Mouse (Mus musculus): Measurements from ENCODE around the gene Fbxl17.

Gene Fbxl17

GRCm38 (mm10) chr17:63402741-63403681 lies 96.8 kb downstream of the Fbxl17 start:
- DNase-seq (ENCODE audit: low spot score): no peak

- no peak for DNase-seq (ENCODE audit: low spot score)
These were observed 97.6 kb downstream of the Fbxl17 start for GRCm38 (mm10) chr17:63402170-63402569.

DNA sequence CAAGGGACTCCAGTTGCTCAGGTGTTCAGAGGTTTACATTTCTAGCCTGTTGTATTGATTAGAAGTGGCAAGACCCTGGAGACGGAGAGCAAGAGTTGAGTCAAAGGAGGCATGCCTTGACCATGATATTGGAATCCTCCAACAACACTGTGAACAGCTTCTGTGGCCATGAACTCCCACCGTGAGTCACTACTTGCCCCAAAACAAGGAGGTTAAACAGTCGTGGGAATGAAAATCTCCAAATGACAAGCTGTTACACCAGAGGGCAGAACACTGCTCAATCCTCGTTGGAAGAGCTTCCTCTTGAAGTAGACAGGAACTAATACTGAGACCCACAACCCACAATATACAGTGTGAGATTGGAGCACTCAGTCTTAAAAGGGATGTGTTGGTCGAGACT lies 99.2 kb downstream of the Fbxl17 start:
- DNase-seq (ENCODE audit: low spot score): no peak

DNA sequence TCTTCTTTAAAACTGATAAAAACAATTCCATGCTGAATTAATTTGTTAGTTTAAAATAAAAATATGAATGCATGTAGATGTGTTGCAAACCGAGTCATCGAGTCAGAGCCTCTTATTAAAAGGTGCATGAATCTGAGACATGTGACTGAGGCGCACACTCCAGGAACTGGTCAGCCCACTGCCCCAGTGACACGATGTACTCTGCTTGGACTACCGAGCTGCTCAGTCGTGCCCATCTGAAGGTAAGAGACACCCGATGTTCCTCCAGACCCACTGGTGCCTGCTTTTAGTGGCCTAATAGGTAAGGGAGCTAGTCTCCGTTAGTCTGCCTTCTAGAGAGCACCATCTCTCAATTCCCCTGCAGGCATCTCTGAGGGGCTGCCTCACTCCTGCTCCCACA lies 100.0 kb downstream of the Fbxl17 start:
- no peak for DNase-seq (ENCODE audit: low spot score)

- DNase-seq (ENCODE audit: low spot score): no peak
These were observed 108.3 kb downstream of the Fbxl17 start for GRCm38 (mm10) chr17:63391506-63391905.

DNA sequence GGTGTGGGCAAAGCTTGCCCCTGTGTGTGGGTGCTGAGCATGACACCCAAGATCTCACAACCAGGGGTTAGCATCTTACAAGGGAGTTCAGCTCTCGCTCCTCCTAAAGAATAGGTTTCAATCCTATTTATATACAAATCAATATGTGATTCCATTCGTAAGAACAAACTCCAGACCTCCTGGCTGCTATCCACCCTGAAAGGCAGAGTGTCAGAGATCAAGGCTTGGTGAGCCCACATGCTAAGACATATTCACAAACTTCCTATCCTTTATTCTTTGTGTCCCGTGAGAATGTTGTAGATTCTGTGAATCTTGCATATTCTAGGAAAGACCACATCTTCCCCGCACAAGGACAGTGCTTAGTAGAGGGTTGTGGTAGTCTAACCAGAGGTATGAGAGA lies 108.9 kb downstream of the Fbxl17 start:
- no peak for DNase-seq (ENCODE audit: low spot score)

GRCm38 (mm10) chr17:63370977-63371376 lies 128.8 kb downstream of the Fbxl17 start:
- no peak for DNase-seq (ENCODE audit: low spot score)

DNA sequence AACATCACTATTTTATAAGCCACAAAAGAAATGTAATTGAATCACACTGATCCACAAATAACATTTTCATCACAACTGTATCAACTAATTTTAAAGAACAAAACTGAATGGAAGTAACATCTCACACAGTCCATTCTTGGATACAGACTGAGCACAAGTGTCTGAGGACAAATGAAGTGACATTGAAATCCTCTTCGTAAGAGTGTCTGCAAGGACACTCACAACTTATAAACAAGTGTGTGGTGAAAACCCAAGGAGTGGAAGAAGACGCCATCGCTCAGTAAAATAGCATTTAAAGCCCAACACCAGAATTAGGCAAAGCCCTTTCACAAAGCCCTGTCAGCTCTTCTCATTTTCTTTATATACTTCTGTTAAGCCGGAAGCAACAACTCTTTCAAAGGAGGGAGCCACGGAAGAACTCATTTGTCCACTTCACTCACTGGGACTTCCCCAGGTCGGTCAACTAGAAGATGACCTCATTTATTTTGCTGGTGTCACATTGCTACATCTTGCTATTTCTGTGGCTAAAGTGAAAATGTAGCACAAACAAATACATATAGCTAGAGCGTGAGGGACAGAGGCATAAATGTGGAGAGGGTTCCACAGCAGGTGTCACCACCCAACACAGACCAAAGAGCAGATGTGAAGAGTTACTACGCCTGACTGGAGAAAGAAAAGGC lies 130.0 kb downstream of the Fbxl17 start:
- DNase-seq (ENCODE audit: low spot score): no peak

- no peak for DNase-seq (ENCODE audit: low spot score)
These were observed 132.3 kb downstream of the Fbxl17 start for GRCm38 (mm10) chr17:63367476-63367875.

DNA sequence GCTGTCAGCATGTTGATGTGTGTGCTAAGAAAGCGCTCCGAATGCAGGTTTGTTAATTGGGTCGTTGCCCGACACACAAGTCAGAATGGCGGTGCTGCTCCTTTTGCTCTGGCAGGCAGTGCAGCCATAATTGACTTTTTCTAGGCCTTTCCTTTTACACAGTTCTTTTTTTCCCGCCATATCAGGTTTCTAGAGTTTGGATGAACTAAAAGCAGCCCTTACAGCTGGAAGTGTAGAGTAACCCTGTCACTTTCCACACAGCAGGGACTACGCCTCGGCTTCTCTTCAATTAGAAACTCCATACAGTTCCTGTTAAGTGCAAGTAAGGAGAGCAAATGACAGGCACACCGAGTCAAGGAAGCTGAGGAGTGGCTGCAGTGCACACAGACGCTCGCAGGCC lies 133.8 kb downstream of the Fbxl17 start:
- DNase-seq (ENCODE audit: low spot score): no peak

DNA sequence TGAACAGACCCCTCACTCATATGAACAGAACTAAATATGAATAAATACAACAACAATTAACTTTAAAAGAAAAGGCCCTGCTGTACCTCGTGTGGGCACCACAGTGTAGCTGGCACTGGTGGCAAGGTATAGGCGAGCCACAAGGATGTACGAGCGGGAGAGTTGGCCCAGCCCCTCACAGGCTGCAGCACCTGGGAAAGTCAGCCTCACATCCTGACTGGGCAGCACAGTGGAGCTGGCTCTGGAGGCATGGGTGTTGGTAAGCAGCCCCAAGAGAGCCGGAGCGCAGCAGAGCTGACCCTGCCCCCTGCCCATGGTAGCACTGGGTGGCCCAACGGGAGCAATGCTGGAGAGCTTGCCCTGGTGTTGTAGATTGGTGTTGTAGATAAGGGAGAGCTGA lies 135.2 kb downstream of the Fbxl17 start:
- no peak for DNase-seq (ENCODE audit: low spot score)

DNA sequence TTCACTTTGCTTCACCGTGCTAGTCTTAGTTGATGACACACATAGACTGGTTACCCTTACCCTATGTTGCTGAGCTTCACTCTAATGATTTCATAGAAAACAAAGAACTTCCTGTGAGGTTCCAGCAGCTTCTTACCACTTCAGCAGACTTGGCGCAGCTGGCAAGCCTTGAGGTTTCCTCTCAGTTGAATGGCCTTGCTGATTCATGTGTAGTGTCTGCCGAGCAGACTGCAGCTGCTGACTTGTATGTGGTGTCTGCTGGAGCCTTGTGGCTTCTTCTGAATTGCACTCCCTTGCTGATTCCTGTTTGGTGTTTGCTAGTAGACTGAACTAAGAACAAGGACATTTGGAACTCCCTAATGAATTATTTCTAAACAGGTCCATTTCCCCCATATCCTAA lies 137.6 kb downstream of the Fbxl17 start:
- no peak for DNase-seq (ENCODE audit: low spot score)

GRCm38 (mm10) chr17:63361679-63362078 lies 138.1 kb downstream of the Fbxl17 start:
- DNase-seq (ENCODE audit: low spot score): no peak

GRCm38 (mm10) chr17:63358837-63359236 lies 141.0 kb downstream of the Fbxl17 start:
- DNase-seq (ENCODE audit: low spot score): no peak

GRCm38 (mm10) chr17:63356202-63356601 lies 143.6 kb downstream of the Fbxl17 start:
- no peak for DNase-seq (ENCODE audit: low spot score)

DNA sequence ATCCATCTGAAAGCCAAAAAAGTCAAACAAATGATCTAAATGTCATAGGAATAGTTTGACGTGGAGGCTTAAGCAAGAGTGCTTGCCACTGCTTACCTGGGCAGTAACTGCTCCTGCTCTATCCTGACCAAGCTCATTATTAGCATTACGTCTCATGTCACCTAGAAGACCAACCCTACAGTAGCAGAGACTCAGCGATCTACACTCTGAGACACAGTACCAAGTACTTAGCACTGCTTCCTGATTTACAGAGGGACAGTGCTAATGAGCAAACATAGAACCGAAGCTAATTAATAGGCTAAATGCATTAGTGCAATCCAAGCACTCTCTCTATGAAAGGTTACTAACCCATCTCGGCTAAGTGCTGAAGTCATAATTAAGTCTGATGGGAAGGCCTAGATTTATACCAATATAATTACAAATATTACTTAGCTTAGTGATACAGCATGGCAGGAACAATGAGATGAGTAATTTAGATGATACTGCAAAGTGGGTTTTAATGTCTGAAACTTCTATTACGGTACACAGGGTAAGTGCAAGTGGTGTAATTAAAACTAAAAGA lies 147.1 kb downstream of the Fbxl17 start:
- DNase-seq (ENCODE audit: low spot score): no peak

DNA sequence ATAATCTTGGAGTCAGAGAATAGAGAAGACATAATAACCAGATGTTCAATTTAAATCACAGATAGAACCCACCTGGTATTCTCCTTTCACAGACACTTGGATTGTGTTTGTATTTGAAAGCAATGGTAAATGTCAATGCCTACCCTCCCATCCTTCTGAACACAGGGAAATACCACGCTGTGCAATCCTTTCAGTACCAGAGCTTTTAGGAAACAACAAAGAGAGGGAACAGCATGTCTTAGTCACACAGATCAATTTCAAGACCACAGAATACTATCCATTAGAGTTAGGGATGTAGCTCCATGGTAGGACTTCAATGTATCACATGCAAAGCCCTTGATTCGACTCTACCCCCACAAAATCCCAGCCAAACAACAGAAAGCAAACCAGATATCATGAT lies 148.1 kb downstream of the Fbxl17 start:
- no peak for DNase-seq (ENCODE audit: low spot score)

- DNase-seq (ENCODE audit: low spot score): no peak
These were observed 148.8 kb downstream of the Fbxl17 start for GRCm38 (mm10) chr17:63350876-63351509.

DNA sequence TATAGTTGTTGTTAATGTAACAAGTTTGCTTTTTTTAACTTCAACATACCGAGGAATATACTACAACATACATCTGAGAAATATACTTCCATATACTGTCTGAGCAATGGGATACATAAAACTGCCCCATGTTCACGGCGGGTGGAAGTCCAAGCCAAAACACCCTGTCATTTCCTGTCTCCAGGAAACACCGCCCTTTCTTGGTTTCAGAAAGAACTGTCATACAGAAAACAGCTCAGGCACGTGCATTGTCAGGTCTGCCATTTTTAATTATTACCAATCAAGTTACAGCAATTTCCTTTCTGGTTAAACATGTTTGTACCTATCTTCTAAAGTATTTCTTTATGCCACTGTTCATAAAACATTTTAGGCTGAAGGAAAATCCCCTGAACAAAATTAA lies 155.7 kb downstream of the Fbxl17 start:
- no peak for DNase-seq (ENCODE audit: low spot score)

- DNase-seq (ENCODE audit: low spot score): no peak
These were observed 156.7 kb downstream of the Fbxl17 start for GRCm38 (mm10) chr17:63343076-63343475.

DNA sequence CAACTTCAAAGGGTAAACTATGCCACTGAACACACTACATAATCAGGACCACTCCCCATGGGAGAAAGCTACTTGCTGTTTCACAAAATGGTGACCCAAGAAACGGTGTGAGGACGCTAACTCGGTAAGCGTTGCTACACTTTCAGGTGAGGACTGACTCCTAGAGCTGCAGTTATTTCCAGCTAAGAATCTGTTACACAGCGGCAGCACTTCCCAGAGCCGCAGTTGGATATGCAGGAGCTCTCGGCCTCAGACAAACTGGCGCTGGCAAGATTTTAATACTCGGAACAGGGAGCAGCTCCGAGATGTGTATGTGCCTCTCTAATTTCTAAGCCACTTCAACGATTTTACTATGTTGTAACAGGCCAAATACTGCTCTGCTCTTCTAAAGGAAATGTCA lies 157.4 kb downstream of the Fbxl17 start:
- no peak for DNase-seq (ENCODE audit: low spot score)

GRCm38 (mm10) chr17:63341203-63341602 lies 158.6 kb downstream of the Fbxl17 start:
- DNase-seq (ENCODE audit: low spot score): no peak

DNA sequence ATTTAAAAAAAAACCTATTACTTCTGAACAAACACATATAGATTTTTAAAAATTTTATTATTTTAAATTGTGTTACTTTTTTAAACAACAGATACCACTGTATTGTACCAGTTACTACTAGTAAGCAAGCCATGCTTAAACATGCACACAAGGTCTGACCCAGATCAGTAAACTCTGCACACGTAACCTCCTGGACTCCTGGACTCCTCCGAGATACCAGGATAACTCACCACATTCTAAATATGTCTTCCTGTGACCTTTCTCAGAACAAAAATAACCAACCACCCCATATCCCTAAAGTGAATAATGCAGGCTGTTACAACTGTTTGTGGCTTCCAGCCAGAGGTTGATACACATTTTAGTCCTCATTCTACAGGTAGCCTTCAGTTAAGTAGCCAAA lies 170.9 kb downstream of the Fbxl17 start:
- DNase-seq (ENCODE audit: low spot score): no peak
